Mouse (Mus musculus): Measurements from ENCODE around the gene Rhbdd1. TPM values are rescaled to one million over a fixed set of nuclear protein-coding genes. Genes with fewer than 3 reads are reported as not detected.

Rhbdd1 gene
- polyA plus RNA-seq, 1 experiment from 2014 or later: 36.5 TPM

- DNase-seq (ENCODE audit: low read depth, low spot score): no peak
- peak; percentile 67 for ATAC-seq
- POLR2A ChIA-PET: interaction anchor here (0.6 to 0.7 kb wide), 2 partner anchors 17 to 127 kb away, joined by 4 read pairs; no protein-coding TSS in a partner anchor
- TF ChIP-seq CTCF (IDR thresholded peaks at IDR 0.05): no peak
- in situ Hi-C loops (cut with MboI; ENCODE audit: low pct_unique_long_range_greater_than_20kb): no loop called here
- no peaks in the 10 kb centered on the region for H3K27me3 ChIP-seq
- CTCF ChIA-PET: no interaction called here
Observed at GRCm38 (mm10) chr1:82324131-82324785, 8.0 kb downstream of the Rhbdd1 start.

- in situ Hi-C loops (cut with MboI; ENCODE audit: low pct_unique_long_range_greater_than_20kb): no loop called here
- ChIA-PET CTCF (interaction anchor here (1.1 to 2.3 kb wide), 2 partner anchors 12 to 29 kb away, joined by 3 to 6 read pairs; no protein-coding TSS in a partner anchor), POLR2A (no interaction called here)
- TF ChIP-seq CTCF (IDR thresholded peaks at IDR 0.05): no peak
- H3K27me3 ChIP-seq: no peaks in the 10 kb centered on the region
- DNase-seq (ENCODE audit: low read depth, low spot score) (no peak), ATAC-seq (no peak)
Observed at GRCm38 (mm10) chr1:82326120-82326519, 9.9 kb downstream of the Rhbdd1 start.

GRCm38 (mm10) chr1:82328033-82328775, 12.0 kb downstream of the Rhbdd1 start:
- in situ Hi-C loops (cut with MboI; ENCODE audit: low pct_unique_long_range_greater_than_20kb): no loop called here
- ChIA-PET CTCF (interaction anchor here (0.9 kb wide), 1 partner anchor 27 kb away, joined by 3 read pairs; no protein-coding TSS in a partner anchor), POLR2A (no interaction called here)
- no peak for DNase-seq (ENCODE audit: low read depth, low spot score)
- no peak for TF ChIP-seq CTCF (IDR thresholded peaks at IDR 0.05)
- ATAC-seq: no peak
- H3K27me3 ChIP-seq: no peaks in the 10 kb centered on the region

- CTCF ChIA-PET: interaction anchor here (0.9 kb wide), 1 partner anchor 28 kb away, joined by 3 read pairs; no protein-coding TSS in a partner anchor
- no peak for ATAC-seq
- no peak for TF ChIP-seq CTCF (IDR thresholded peaks at IDR 0.05)
- POLR2A ChIA-PET: interaction anchor here (0.6 kb wide), 1 partner anchor 1036 kb away, joined by 4 read pairs; no protein-coding TSS in a partner anchor
- in situ Hi-C loops (cut with MboI; ENCODE audit: low pct_unique_long_range_greater_than_20kb): no loop called here
- H3K27me3 ChIP-seq: no peaks in the 10 kb centered on the region
- no peak for DNase-seq (ENCODE audit: low read depth, low spot score)
Observed at GRCm38 (mm10) chr1:82329237-82329953, 13.1 kb downstream of the Rhbdd1 start.

GRCm38 (mm10) chr1:82329954-82330247, 13.6 kb downstream of the Rhbdd1 start:
- in situ Hi-C loops (cut with MboI; ENCODE audit: low pct_unique_long_range_greater_than_20kb): no loop called here
- no peak for TF ChIP-seq CTCF (IDR thresholded peaks at IDR 0.05)
- POLR2A ChIA-PET: no interaction called here
- CTCF ChIA-PET: no interaction called here
- DNase-seq (ENCODE audit: low read depth, low spot score) (no peak), ATAC-seq (no peak)
- H3K27me3 ChIP-seq: no peaks in the 10 kb centered on the region

- POLR2A ChIA-PET: no interaction called here
- ATAC-seq (no peak), DNase-seq (ENCODE audit: low read depth, low spot score) (no peak)
- no peaks in the 10 kb centered on the region for H3K27me3 ChIP-seq
- in situ Hi-C loops (cut with MboI; ENCODE audit: low pct_unique_long_range_greater_than_20kb): no loop called here
- no peak for TF ChIP-seq CTCF (IDR thresholded peaks at IDR 0.05)
- CTCF ChIA-PET: interaction anchor here (1.6 kb wide), 1 partner anchor 8 kb away, joined by 3 read pairs; no protein-coding TSS in a partner anchor
Observed at GRCm38 (mm10) chr1:82334506-82334905, 18.3 kb downstream of the Rhbdd1 start.

- TF ChIP-seq CTCF (IDR thresholded peaks at IDR 0.05): no peak
- no peaks in the 10 kb centered on the region for H3K27me3 ChIP-seq
- DNase-seq (ENCODE audit: low read depth, low spot score) (no peak), ATAC-seq (no peak)
- ChIA-PET POLR2A (no interaction called here), CTCF (interaction anchor here (1.6 kb wide), 1 partner anchor 11 kb away, joined by 3 read pairs; no protein-coding TSS in a partner anchor)
- in situ Hi-C loops (cut with MboI; ENCODE audit: low pct_unique_long_range_greater_than_20kb): no loop called here
Observed at GRCm38 (mm10) chr1:82353089-82353488, 36.8 kb downstream of the Rhbdd1 start.

DNA sequence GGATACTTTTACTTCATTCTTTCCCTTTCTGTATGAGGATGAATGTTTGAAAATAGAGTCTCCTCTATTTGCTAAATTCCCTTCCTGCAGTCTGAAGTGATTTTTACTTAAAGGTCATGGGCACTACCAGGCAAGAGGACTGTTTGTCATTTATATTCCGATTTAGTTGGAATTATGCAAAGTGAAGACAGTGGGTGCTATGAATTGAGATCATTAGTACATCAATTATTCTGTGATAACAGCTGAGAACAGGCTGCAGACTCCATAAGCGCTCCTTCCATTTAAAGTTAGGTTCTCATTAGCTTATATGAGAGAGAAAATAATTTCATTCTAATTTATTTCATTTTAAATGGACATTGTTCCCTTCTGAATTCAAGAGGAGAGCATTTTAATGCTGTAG, 37.5 kb downstream of the Rhbdd1 start:
- in situ Hi-C loops (cut with MboI; ENCODE audit: low pct_unique_long_range_greater_than_20kb): no loop called here
- DNase-seq (ENCODE audit: low read depth, low spot score) (no peak), ATAC-seq (no peak)
- POLR2A ChIA-PET: no interaction called here
- CTCF ChIA-PET: interaction anchor here (1.6 kb wide), 2 partner anchors 11 to 21 kb away, joined by 3 read pairs; no protein-coding TSS in a partner anchor
- no peak for TF ChIP-seq CTCF (IDR thresholded peaks at IDR 0.05)
- H3K27me3 ChIP-seq: no peaks in the 10 kb centered on the region

DNA sequence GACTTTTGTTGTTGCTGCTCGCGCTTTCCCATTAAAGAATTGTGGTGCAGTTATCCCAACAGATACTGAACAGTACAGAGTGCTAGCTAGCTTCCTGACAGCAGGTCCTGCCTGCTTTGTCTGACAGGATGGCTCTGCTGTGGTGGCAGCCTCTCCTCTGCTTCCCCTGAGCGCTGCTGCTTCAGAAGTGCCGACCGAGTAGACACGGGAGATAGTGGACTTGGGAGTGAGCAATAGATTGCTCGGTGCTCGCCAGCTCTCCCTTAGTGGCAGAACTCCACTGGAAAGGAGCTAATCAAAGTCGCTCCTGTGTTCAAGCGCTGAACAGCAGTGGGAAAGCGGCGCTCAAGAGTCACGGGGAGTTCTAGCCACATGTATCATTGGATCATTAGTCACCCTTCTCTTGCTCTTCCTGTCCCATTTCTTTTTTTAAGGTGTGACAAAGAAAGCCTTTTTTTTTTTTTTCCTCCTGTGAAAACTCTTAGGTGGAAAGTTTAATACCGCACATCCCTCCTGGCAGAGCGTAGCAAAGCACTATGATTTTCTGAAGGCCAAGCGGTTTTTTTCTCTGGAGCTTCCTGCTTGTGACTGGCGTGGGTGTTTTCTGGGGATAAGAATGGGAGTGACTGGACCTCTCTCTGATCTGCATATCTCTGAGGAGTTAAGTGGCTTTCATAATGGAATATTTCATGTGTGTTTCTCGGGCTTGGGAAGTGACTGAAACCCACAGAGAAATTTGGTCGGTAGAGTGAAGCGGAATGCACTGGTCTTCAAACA, 42.8 kb downstream of the Rhbdd1 start:
- ChIA-PET CTCF (no interaction called here), POLR2A (no interaction called here)
- no peak for ATAC-seq
- in situ Hi-C loops (cut with MboI; ENCODE audit: low pct_unique_long_range_greater_than_20kb): no loop called here
- TF ChIP-seq CTCF (IDR thresholded peaks at IDR 0.05): no peak
- DNase-seq (ENCODE audit: low read depth, low spot score): no peak
- H3K27me3 ChIP-seq: no peaks in the 10 kb centered on the region

DNA sequence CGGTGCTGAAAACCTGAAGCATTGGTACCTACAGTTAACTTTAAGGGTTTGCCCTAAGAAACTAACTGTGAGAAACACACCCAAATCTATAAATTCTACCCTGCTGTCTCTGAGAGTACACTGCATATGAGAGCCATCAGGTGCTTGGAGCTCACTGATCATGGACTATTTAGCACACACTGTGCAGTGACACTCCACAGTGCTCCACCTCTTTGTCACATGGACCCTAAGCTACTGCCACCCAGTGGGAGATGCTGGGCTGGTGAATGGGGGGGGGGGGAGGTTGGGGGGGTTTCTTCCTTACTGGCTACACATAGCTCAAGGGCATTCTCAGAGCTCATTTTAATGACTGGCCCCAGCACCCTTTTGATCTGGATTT, 43.4 kb downstream of the Rhbdd1 start:
- no peak for TF ChIP-seq CTCF (IDR thresholded peaks at IDR 0.05)
- ChIA-PET POLR2A (no interaction called here), CTCF (no interaction called here)
- ATAC-seq: no peak
- no peak for DNase-seq (ENCODE audit: low read depth, low spot score)
- no peaks in the 10 kb centered on the region for H3K27me3 ChIP-seq
- in situ Hi-C loops (cut with MboI; ENCODE audit: low pct_unique_long_range_greater_than_20kb): no loop called here

Measured in Patski (cell line).